Mouse (Mus musculus) spleen, postnatal 10 days (tissue): ENCODE measurements around the gene Rarg.

ENCODE experiments used
- DNase-seq, 2 experiments: peaks; one replicate each; pipeline ENCODE4 v3.0.0; 2021 to 2022; ENCODE audit warnings: low spot score in 2 of 2

Rarg gene

DNA sequence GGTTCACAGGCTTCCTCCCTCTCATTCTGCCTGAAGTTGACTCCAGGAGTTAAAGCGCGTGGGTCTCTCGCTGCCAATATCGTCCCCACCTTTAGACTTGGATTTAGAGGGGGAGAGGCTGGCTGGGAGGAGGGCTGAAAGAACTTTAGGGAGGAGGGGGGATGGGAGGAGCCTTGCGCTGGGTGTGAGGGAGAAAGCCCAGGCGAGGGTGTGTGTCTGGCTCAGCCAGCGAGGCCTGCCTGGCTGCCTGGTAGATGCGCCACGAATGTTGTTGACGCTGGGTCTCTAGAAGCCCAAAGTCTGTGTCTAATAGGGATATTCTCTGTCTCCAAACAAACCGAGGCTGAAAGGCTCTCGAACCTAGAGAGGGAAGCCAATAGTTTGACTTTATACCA, 756 bp upstream of the Rarg start:
- no peak for DNase-seq

DNA sequence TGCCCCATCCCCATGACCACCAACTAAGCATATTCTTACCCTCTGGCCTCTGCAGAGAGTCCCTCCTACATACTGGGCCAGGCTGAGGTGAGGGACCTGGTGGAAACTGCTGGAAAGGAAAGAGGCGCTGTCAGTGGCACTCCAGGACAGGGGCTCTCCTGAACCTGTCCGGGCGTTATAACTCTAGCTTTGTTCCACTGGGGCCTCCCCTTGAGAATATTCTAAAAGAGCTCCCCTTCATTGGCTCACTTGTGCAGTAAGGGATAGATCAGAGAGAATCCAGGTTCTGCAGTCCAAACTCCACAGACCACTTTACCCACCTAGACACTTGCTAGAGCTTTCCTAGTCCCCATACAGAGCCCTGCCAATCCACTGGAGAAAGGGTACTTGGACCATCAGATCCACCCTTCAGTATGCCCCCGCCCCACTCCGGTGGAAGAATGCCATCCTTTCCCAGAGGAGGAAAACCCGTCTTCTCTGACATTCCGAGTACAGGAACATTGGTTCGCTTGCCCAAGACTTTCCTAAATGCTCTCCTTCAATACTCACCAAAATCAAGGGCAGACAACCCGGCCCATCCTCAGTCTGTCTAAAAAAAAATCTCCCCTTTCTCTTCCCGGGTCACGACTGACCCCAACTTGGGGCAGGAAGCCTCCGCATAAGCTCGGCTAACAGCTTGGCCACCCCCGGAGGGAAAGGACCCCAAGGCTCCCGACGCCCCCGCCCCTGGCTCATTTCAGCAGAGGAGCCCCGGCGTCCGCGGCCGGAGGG, 701 bp downstream of the Rarg start:
- DNase-seq: no peak

DNA sequence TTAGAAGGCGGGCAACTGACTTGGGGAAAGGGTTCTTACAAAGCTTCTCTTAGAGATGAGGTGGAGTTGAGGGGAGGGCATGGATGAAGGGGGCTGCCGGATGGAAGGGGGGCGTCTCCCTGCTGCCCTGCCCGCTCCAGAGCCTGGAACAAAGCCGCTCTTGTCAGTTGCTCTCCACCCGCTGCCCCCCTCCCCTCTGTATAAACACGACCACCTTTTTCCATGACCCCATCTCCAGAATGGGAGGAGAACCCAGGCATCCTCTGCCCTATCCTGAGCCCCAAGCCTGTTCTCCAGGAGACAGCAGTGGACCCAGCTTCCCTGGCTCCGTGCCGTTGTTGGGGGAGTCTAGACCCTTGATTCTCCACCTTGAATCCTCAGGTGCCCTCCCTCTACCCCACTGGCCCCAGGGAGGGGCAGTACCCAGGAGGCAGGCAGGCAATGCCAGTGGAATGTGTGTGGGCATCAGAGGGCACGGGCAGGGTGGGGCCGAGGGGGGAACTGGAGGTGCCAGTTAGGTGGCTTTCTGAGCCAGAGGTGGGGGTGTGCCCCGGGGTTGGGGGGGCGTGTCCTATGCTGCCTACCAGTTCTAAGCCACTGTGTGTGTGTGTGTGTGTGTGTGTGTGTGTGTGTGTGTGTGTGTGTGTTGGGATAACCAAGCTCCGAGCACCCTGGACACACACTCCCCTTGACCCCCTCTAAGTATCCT, 1.6 kb downstream of the Rarg start:
- no peak for DNase-seq

- no peak for DNase-seq
These were observed 6.8 kb downstream of the Rarg start for GRCm38 (mm10) chr15:102250521-102250920.

DNA sequence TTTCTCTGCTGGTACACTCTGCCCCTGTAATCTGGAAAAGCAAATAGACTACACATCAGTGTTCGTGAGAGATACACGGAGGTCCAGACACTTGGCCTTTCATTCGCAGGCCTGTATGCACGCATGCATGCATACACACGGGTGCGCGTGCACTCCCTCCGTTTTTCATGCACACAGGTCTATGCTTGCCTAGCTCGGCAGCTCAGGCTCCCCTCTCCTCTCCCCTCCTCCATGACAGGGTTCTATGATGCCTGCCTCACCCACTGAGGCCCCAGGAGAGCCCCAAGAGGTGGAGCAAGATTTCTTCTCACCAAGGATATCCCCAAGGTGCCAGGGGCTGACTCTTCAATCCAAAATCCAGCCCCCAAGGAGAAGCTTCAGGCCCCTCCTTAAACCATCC, 7.3 kb downstream of the Rarg start:
- DNase-seq: no peak

DNA sequence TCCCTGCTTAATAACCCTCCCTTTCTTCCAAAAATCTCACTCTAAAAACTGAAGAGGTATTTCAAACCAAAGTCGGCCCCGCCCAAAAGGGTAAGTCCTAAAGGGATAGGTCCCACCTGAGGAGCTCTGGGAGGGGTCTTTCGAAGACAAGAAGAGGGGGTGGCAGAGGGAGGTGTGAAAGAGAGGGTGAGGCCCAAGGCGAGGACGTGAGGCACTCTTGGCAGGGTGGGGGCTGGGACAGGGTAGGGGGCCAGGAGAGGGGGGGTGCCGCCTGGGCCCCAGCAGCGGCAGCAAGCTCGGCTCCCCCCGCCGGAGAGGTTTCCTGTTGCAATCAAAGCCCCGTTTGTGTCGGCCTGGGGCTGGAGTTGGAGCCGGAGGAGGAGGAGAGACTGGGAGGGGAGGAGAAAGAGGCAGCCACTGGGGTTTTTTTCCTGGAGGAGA, 8.0 kb downstream of the Rarg start:
- DNase-seq: no peak

- DNase-seq: no peak
These were observed 8.5 kb downstream of the Rarg start for GRCm38 (mm10) chr15:102248812-102249191.

DNA sequence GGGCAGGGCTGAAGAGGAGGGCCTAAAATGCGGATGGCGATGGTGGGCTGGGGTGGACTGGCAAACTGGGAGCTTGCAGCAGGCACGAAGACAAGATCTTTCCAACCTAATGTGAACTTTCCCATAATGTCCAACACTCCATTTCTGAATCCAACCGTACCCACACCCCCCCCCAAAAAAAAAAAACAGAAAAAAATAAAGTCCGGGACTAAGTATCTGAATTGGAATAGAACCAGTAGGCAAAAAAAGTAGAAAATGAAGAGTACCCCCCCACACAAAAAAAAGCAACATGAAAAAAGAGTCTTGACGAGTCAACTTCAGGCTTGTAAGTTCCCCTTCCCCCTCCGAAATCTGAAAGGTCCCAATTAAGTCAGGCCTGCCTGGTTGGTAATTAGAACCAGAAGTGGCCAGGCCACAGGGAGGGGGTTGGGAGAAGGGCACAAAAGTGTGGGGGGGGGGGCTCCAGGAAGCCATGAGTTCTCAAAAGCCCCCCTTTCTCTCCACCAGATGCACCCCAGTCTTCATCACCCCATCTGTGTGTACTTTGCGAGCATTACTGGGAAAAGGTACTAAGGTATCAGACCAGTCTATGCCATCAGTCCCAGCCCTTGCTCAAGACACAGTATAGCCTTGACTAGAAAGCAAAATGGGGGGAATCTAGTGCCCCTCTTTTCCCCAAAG, 9.0 kb downstream of the Rarg start:
- no peak for DNase-seq

DNA sequence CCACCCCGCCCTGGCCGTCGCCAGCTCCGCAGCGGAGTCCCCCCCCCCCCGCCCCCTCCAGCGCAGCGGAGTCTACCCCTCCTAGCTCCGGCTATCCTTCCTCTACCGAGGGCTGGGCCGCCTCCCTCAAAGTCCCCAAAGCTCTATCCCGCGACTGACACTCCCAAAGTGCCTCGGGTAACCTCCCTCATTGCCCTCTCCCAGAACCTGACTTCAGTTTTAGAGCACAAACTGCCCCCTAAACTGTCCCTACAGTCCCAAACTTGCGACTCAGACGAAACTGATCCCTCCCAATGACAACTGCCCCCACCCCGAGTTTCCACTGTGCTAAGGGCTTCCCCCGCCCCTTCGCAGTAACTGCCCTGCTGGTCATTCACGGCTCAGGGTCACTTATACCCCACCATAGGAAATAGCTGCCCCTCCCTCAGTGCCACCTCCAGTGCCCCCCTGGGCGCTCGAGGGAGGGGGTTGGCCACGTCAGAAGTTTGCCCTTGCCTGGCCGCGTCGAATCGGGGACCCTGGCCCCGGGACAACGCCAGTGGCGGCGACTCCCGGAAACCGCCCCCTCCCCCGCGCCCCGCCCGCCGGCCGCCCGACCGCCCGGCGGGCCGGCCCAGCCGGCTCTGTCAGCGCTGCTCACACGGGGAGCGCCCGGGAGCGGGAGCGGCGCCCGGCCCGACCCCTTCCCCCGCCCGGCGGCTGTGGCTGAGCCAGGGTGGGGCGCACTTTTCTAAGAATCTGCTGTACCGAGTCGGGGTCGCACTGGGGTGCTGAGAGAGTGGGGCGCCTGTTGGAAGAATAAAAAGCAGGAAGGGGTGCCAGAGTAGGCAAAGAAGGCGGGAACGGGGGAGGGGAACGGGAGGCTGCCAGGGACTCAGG, 9.8 kb downstream of the Rarg start:
- peak in 1 of 2 experiments; percentile 45 for DNase-seq

GRCm38 (mm10) chr15:102246866-102247251, 10.5 kb downstream of the Rarg start:
- peak; percentile 43 to 74 for DNase-seq

GRCm38 (mm10) chr15:102245891-102246741, 11.2 kb downstream of the Rarg start:
- peak in 1 of 2 experiments; percentile 69 for DNase-seq

DNA sequence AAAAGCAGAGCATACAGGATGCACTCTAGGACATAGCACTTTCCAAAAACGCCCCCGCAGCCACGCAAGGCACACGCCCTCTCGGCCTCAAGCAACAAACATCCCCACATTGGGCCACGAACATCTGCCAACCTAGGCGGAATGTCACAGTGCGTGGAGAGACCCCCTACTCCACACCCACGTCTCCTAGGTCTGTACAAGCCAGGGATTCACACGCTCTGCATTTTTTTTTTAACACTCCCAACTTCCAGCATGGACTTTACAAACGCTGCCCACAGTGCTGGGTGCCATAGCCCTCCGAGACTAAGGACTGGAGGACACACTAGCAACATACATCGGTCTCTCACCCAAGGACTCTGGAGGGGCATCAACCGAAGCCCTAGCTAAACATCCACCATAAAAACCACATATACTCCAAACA, 11.8 kb downstream of the Rarg start:
- no peak for DNase-seq

- DNase-seq: no peak
These were observed 12.8 kb downstream of the Rarg start for GRCm38 (mm10) chr15:102244306-102245191.

DNA sequence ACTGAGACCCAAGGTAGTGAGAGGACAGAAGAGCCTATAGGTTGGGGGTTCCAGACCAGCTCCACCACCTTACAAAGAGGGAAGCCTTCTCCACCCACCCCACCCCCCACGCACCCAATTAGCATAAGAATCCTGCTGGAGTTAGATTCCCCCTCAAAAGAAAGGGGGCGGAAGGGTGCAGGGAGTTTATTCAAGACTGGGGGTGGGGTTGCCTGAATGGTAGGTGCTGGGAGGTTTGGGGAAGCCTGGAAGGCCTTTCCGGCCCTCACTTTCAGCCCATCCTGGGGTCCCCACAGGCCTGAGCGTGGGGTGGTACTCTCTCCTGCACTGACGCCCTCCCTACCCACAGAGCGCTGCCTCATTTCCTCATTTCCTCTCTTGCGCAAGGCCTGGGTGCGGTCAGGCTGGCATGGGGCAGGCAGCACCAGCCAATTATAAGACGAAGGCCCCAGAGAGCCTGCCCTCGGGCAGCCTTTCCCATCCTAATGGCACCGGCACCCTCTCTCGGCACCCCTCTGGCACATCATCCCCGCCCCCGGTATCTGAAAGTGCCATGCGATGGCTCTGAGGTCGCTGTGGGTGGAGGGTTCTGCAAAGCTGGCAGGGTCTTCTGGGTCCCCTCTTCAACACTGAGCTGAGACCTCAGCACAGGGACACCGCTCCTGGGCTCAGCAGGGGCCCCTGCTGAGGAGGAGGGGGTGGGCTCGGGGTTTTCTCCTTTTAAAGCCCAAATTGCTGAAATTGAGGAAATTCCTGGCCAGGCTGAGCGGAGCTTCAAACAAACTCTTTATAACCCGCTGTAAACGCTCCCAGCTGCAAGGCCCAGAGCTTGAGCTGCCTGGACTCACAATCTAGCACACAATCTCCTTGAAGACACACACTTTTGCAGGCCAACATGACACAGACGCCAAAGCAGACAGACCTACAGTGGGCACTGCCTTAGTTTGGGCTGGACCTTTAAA, 13.8 kb downstream of the Rarg start:
- peak in 1 of 2 experiments; percentile 68 for DNase-seq

DNA sequence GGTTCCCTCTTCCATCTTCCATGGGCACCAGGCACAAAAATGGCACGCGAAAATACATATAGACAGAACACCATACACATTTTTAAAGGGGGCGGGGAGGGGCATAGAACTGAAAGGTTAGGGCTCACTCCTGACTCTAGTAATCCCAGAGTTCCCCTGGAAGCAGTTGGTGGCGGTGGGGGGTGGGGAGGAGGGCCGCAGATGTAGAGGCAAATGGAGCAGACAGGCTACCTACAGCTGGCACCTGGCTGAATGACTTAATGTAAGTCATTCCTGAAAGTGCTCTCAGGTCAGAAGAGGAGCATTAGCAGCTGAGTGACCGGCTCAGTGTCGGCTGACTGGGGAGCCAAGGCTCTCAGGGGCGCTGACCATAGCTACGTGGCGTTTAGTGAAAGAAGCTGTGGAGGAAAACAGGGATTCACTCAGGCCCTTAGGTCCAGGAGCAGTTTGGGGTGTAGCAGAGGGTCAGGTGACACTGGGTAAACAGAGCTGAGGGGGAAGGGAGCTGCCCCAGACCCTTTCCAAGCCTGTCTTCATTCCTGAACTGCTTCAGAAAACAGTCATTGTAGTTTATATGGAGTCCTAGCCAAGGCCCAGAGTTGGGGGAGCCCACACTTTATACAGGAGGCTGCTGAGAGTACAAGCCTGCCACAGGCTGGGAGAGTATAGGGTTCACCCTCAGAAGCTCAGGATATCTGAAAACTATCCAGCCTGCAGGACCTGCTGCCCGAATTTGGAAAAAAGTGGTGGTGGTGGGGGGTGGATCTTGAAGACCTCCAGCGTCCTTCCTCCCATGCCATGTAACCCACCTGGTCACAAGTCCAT, 14.7 kb downstream of the Rarg start:
- no peak for DNase-seq

GRCm38 (mm10) chr15:102240607-102241006, 16.7 kb downstream of the Rarg start:
- DNase-seq: no peak

GRCm38 (mm10) chr15:102239851-102240250, 17.5 kb downstream of the Rarg start:
- no peak for DNase-seq

- peak; percentile 56 to 87 for DNase-seq
These were observed 18.1 kb downstream of the Rarg start for GRCm38 (mm10) chr15:102239260-102239590.
